Mouse (Mus musculus): ENCODE measurements around the gene Rora.

Gene Rora

DNA sequence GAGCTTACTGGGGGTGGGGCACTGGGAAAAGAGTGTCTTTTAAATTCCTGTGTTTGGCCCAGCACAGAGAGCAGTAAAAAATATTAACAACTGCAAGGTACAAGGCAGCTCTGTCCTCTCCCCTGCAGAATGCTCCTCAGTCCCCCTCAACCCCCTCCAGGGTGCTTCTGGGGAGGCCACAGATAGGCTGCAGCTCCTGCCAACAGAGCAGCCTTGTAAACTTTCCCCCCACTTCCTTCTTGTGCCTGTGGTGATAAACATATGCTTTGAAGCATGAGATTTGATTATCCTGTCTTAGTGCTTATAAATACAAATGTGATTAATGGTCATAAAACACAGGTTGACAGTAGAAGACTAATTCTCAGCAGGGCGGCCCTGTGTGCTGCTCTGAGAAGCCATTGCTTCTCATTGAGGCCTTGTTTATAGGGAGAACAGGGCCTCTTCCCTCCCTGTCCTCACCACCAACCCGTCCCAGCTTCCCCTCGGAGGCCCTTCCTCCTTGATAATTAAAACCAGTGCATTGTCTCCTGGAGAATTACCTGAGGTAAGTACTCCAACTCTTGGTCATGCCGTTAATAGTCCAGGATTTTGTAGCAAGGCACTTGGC is 41.4 kb downstream of the Rora start:
- DNase-seq, result no peak

- DNase-seq, result no peak
Observed at GRCm38 (mm10) chr9:68695496-68695969, 41.9 kb downstream of the Rora start.

DNA sequence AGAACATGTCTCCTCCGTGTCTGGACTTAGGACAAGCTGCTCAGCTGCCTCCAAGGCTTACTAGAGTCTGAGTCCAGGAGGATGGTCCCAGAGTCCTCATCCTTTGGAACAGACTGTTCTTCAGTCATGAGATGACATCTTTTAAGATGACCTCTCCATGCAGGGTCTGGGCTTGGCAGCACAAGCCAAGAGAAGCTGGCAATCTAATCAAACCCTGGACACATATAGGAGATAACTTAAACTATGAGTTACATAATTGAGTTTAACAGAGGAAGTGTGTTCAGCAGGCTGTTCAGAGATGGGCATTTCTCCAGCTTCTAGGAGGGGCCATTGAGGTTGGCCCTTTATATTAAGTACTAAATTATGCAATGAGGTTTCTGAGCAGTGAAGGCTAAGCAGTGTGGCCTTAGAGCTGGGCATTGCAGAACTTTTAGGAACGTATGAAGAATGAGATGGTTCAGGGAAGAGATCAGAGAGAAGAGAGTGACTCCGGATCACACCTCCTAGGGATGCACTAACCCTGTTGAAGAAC is 42.9 kb downstream of the Rora start:
- no peak for DNase-seq

DNA sequence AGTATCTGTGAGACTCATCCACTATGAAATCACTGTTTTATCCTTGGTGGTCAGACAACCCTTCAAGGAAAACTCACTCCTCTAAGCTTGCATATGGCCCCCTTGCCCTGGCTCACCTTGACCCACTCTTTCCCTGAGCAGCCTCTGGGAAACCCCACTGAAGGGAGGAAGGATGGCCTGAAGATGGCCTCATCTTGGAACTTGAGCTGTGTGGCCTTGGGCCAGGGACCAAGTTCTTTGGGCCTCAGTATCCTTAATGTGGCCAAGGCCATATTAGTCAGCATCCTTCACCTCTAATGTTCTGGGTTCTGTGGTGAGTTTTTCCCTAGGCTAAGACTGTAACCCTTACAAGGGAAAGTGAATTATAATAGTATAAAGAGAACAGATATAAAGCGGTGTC is 45.8 kb downstream of the Rora start:
- no peak for DNase-seq

GRCm38 (mm10) chr9:68699856-68700255 is 46.3 kb downstream of the Rora start:
- no peak for DNase-seq

GRCm38 (mm10) chr9:68707636-68708035 is 54.0 kb downstream of the Rora start:
- no peak for DNase-seq

GRCm38 (mm10) chr9:68709232-68709631 is 55.6 kb downstream of the Rora start:
- no peak for DNase-seq

- DNase-seq, result no peak
Observed at GRCm38 (mm10) chr9:68710893-68711654, 57.5 kb downstream of the Rora start.

GRCm38 (mm10) chr9:68716961-68717360 is 63.4 kb downstream of the Rora start:
- DNase-seq, result peak; percentile 44

DNA sequence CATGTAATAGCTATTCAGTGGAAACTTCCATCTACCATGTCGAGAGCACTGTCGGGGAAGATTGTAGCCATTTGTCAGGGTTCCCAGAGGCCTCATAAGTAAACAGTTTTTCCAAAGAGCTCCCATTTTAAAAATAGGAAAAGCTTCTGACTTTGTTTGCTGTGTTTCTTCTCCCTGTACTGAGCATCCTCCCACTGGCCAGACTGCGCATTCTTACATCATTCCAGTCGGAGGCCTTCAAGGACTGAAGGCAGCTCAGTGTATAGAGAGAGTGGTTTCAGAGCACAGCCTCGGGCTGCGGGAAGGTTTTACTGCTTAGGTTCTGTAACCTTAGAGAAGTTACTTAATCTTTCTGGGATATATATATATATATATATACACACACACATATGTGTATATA is 64.8 kb downstream of the Rora start:
- no peak for DNase-seq

DNA sequence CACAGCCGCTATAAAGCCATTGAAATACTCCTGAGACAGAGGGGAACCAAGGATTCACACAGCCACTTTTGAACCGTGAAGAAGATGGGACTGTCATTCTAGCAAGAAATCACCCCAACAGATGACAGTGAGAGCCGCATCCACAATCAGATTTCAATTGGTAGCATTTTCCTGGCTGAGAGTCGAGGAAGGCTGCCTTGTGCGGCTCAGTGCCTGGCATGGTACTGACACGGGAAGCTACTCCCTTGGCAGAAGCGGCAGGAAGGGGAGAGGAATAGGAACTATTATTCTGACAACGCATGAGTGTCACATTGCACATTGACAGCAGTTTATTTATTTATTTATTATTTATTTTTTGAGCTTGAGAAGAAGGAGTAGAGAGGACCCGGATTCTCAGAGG is 65.7 kb downstream of the Rora start:
- no peak for DNase-seq

DNA sequence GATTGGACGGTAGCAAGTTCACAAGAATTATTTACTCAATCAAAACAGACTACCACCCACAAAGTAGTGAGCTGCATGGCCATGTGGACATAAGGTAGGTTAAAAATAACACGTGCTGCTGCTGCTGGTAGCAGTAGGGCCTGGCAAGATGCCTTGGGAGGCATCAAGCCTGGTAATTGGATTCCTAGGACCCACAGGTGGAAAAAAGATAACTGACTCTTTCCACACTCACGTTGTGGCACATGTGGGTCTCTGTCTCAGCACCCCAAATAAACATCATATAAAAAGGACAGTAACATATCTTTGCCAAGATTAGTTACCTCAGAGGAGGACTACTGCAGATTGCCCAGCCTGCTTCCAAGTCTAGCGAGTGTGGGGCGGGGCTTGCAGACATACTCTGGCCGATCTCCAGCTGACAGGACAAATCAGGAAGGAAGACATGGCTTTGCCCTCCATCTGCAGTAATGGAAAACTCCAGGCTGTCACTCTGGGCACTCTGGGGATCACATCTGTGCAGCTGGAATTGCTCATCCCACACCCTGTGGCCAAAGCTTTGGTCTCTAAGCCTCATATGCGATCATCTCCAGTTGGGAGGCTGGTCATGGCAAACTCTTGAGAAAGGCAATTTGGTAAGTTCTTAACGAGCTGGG is 71.2 kb downstream of the Rora start:
- no peak for DNase-seq

- DNase-seq, result no peak
Observed at GRCm38 (mm10) chr9:68727166-68727855, 73.7 kb downstream of the Rora start.

- peak; percentile 14 for DNase-seq
Observed at GRCm38 (mm10) chr9:68731438-68731837, 77.9 kb downstream of the Rora start.

DNA sequence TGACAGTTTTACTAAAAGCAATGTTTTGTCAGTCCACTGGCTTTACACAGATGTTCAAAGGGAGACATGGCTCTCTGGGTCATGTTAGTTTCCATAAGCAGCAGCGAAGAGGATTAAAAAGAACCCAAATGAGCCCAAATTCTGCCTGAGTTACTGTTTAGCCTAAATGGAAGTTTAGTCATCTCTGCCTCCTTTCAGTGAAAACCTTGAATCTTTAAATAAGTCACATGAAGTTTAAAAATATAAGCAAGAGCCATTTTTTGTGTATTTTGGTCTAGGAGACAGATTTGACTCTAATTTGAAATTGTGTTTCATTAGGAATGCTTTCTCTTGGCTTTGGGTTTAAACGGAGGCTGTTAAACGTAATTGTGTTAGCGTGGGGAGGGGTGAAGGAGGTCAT is 79.3 kb downstream of the Rora start:
- no peak for DNase-seq

GRCm38 (mm10) chr9:68735886-68736285 is 82.3 kb downstream of the Rora start:
- DNase-seq, result no peak

- DNase-seq, result no peak
Observed at GRCm38 (mm10) chr9:68737197-68737736, 83.7 kb downstream of the Rora start.

- no peak for DNase-seq
Observed at GRCm38 (mm10) chr9:68745931-68746646, 92.5 kb downstream of the Rora start.

DNA sequence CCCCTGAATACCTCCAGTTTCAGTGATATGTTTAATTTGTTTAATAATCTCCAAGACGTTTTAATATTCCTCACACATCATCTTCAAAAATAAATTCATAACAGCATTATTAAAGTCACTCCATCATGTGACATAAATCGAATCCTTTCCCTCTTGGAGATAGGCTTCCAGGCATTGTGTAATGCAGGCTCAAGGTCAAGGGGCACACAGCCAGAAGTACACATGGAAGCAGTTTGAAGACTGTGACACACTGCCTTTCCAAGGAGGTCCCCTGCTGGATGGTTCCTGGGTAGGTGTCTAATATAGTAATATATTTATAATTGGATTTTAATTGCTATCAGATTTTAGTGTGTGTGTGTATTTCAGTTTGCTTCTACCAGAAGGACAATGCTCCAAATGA is 103.4 kb downstream of the Rora start:
- DNase-seq, result no peak

DNA sequence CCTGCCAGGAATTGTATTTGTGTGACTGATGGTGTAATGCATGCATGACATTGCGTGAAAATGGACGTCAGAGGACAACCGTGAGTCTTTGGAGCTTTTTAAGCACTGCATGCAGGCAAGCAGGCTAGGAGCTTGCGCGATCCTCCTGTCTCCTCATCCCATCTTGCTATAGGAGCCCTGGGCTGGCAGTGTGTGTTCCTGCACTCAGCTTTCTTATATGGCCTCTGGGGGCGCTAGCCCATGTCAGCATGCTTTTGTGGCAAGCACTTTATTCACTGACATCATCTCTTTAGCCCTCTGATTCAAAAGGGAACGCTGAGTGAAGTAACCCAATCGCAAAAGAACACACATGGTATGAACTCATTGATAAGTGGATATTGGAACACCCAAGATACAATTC is 105.7 kb downstream of the Rora start:
- DNase-seq, result no peak

DNA sequence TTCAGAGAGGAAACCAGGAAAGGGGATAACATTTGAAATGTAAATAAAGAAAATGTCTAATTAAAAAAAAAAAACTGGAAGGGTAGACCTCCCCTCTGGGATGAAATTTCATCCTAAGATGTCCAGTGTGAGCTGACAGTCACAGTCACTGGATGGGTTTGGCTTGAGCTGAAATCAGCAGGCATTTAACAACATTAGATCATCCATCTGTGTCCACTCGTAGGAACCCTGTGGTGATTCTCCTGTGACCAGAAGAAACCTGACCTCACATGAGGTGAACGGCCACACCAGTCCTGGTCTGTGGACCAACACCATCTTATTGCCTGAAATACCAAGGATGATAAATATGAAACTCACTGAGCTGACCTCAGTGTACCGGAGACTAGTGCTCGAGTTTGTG is 106.7 kb downstream of the Rora start:
- no peak for DNase-seq

DNA sequence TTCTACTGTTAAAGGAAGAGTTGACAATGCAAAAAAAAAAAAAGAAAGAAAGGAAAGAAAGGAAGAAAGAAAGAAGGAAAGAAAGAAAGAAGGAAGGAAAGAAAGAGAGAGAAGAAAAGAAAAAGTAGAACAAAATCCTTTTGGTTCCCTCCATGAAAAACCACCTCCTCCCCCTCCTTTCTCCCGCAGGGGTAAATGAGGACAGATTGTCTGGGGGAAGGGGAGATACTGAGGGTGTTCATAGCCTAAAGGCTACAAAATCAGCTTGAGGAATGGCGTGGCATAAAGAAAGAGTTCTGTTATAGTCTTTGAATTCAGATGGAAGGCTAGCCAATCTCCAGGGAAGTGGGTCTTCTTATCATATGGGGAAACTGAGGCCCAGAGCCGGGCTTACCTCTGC is 107.3 kb downstream of the Rora start:
- DNase-seq, result no peak

All from thymus, postnatal 4 days (tissue).